9 mouse cellular contexts compared by ENCODE assay signal in the genomic region with DNA sequence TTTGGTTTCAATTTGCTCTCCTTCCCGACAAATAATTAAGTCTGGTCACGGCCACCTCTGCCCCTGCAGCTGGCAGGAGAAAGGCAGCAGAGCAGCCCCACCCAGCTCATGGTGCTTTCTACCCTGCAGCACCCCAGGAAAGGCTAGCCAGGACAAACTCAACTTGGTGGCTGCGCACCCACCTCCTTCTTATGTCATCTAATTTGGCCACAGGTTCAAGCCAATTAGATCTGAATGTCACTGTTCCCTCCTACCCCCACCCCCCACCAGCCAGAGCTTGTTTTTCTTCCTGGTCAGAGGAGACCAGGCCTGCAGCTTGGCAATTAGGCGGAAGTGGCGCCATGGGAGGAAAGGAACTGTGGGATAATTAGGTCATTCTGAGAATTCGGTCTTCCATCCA.
A peak's percentile ranks its signal among the peaks of the same experiment; 100 is the strongest.
DNase-seq lines count a peak whose midpoint lies in the region; ATAC-seq lines count a peak whose summit lies in the region.
"Had no signal": no experiment of that assay in that cellular context is flagged by ENCODE, and none has a peak within 500 bp of the region (broad histone marks: within the 10 kb centered on the region; RNA-seq: fewer than 3 reads in every experiment).

No protein-coding gene starts in this region.

- no peaks in the 10 kb centered on the region for H3K36me3 ChIP-seq in midbrain, embryonic 14.5 days (ENCODE audit: control insufficient read depth, insufficient read depth, low read length)
- no peaks in the 10 kb centered on the region for H3K36me3 ChIP-seq in midbrain, embryonic 11.5 days (ENCODE audit: control insufficient read depth, insufficient read depth, low read length)
- H3K36me3 ChIP-seq in kidney, embryonic 16.5 days (ENCODE audit: insufficient read depth, low read length), result peaks cover 3% of the 10 kb centered on the region; the same call in 1 of the 2 replicates

- no peak for ATAC-seq in midbrain, embryonic 14.5 days (ENCODE audit: low FRiP score, low TSS enrichment)
- no peak for ATAC-seq in midbrain, embryonic 11.5 days (ENCODE audit: low FRiP score)
- 0 out of 2 replicates have a peak, but pooled peaks have one; percentile 35 for ATAC-seq in kidney, embryonic 16.5 days (ENCODE audit: low FRiP score, low TSS enrichment)

- no peak overlapping the region for H3K9ac ChIP-seq in midbrain, embryonic 14.5 days (replicated peaks; ENCODE audit: low read length)
- no peak overlapping the region for H3K9ac ChIP-seq in midbrain, embryonic 11.5 days (ENCODE audit: low read length)
- no peak overlapping the region for H3K9ac ChIP-seq in kidney, embryonic 16.5 days (replicated peaks; ENCODE audit: low read length)

- DNase-seq in embryo, embryonic 10 days (ENCODE audit: low spot score), result peak; percentile 20
- DNase-seq in embryo, embryonic 9.5 days (ENCODE audit: extremely low spot score), result no peak
- peak; percentile 32 for DNase-seq in midbrain, embryonic 14.5 days
- no peak for DNase-seq in midbrain, embryonic 11.5 days (ENCODE audit: low spot score, missing footprints)
- DNase-seq in retina, postnatal 1 day, result peak; percentile 62
- no peak for DNase-seq in layer of hippocampus, adult 9-11 months
- DNase-seq in heart, adult 9 months (ENCODE audit: low spot score in 2 of 2), result no peak
- DNase-seq: lung, postnatal 14 days had no signal

- H3K4me2 ChIP-seq in midbrain, embryonic 14.5 days (ENCODE audit: low read length), result no peak overlapping the region
- no peak overlapping the region for H3K4me2 ChIP-seq in midbrain, embryonic 11.5 days
- no peak overlapping the region for H3K4me2 ChIP-seq in kidney, embryonic 16.5 days (replicated peaks; ENCODE audit: low read depth, low read length)

- no peak overlapping the region for H3K27ac ChIP-seq in midbrain, embryonic 14.5 days (replicated peaks; ENCODE audit: low read depth, low read length)
- no peak overlapping the region for H3K27ac ChIP-seq in midbrain, embryonic 11.5 days (ENCODE audit: low read depth, low read length)
- no peak overlapping the region for H3K27ac ChIP-seq in kidney, embryonic 16.5 days (ENCODE audit: low read length)

- 52% methylated on average over 6 of the region's 6 CpGs for WGBS in midbrain, embryonic 14.5 days
- 71% methylated on average over 6 of the region's 6 CpGs for WGBS in midbrain, embryonic 11.5 days
- WGBS in kidney, embryonic 16.5 days, result 53% methylated on average over 6 of the region's 6 CpGs

- H3K4me3 ChIP-seq in midbrain, embryonic 14.5 days (replicated peaks; ENCODE audit: low read depth, low read length), result no peak overlapping the region
- H3K4me3 ChIP-seq in midbrain, embryonic 11.5 days (ENCODE audit: low read depth, low read length), result no peak overlapping the region
- H3K4me3 ChIP-seq in kidney, embryonic 16.5 days (ENCODE audit: low read length), result no peak overlapping the region

- H3K27me3 ChIP-seq in midbrain, embryonic 14.5 days (ENCODE audit: control insufficient read depth, insufficient read depth, low read length), result no peaks in the 10 kb centered on the region
- H3K27me3 ChIP-seq in midbrain, embryonic 11.5 days (ENCODE audit: control insufficient read depth, insufficient read depth, low read length), result no peaks in the 10 kb centered on the region
- H3K27me3 ChIP-seq in kidney, embryonic 16.5 days (ENCODE audit: insufficient read depth, low read length), result no peaks in the 10 kb centered on the region

- H3K9me3 ChIP-seq in midbrain, embryonic 14.5 days (ENCODE audit: control insufficient read depth, low read length), result no peaks in the 10 kb centered on the region
- peaks cover 3% of the 10 kb centered on the region; the same call in 1 of the 2 replicates for H3K9me3 ChIP-seq in midbrain, embryonic 11.5 days (ENCODE audit: control insufficient read depth, low read length)
- H3K9me3 ChIP-seq in kidney, embryonic 16.5 days (ENCODE audit: low read length), result peaks cover 4% of the 10 kb centered on the region

- H3K4me1 ChIP-seq in midbrain, embryonic 14.5 days (ENCODE audit: control insufficient read depth, insufficient read depth, low read length), result 0 out of 2 replicates have a peak, but pooled peaks cover 3% of the 10 kb centered on the region
- no peaks in the 10 kb centered on the region for H3K4me1 ChIP-seq in midbrain, embryonic 11.5 days (ENCODE audit: control insufficient read depth, insufficient read depth, low read length)
- H3K4me1 ChIP-seq in kidney, embryonic 16.5 days (ENCODE audit: insufficient read depth, low read length), result peaks cover 6% of the 10 kb centered on the region; the same call in 1 of the 2 replicates

Comparison
In these comparisons a context has a peak if more than half of its experiments do, and no peak if none do; other contexts are left out.
1. DNase-seq: peak in embryo, embryonic 10 days (single experiment), midbrain, embryonic 14.5 days (single experiment) and retina, postnatal 1 day (single experiment); none in embryo, embryonic 9.5 days (single experiment), midbrain, embryonic 11.5 days (single experiment), layer of hippocampus, adult 9-11 months (single experiment) and heart, adult 9 months (0 of 2).